17 mouse cellular contexts compared by ENCODE assay signal in genomic region chr13:83074219-83074965, GRCm38 (mm10).
DNase-seq lines count a peak whose midpoint lies in the region; ATAC-seq and TF ChIP-seq lines count a peak whose summit lies in the region.
"Had no signal": no experiment of that assay in that cellular context is flagged by ENCODE, and none has a peak within 500 bp of the region (broad histone marks: within the 10 kb centered on the region; RNA-seq: fewer than 3 reads in every experiment).

No protein-coding gene starts in this region.

- no peaks in the 10 kb centered on the region for H3K36me3 ChIP-seq in liver, postnatal 0 days (replicated peaks; ENCODE audit: insufficient read depth, low read length)
- H3K36me3 ChIP-seq: embryonic facial prominence, embryonic 15.5 days; stomach, embryonic 15.5 days had no signal

- ATAC-seq in liver, postnatal 0 days, result peak; percentile 54
- ATAC-seq: forebrain, embryonic 14.5 days; midbrain, embryonic 16.5 days had no signal

- no peaks in the 10 kb centered on the region for H3K27me3 ChIP-seq in liver, postnatal 0 days (ENCODE audit: insufficient read depth, low read length)
- H3K27me3 ChIP-seq: embryonic facial prominence, embryonic 15.5 days; stomach, embryonic 15.5 days had no signal

- no peak overlapping the region for H3K27ac ChIP-seq in liver, postnatal 0 days (ENCODE audit: low read depth)
- H3K27ac ChIP-seq: embryonic facial prominence, embryonic 15.5 days; kidney, postnatal 0 days; stomach, embryonic 15.5 days had no signal

- no peak for TF ChIP-seq CTCF in liver, postnatal 0 days (IDR thresholded peaks at IDR 0.05; ENCODE audit: low read depth)

- H3K4me3 ChIP-seq in liver, postnatal 0 days (ENCODE audit: low read depth, low read length), result no peak overlapping the region
- H3K4me3 ChIP-seq: embryonic facial prominence, embryonic 15.5 days; stomach, embryonic 15.5 days had no signal

- no peaks in the 10 kb centered on the region for H3K4me1 ChIP-seq in liver, postnatal 0 days (ENCODE audit: insufficient read depth)
- H3K4me1 ChIP-seq: embryonic facial prominence, embryonic 15.5 days; stomach, embryonic 15.5 days had no signal

- no peak overlapping the region for H3K9ac ChIP-seq in liver, postnatal 0 days (replicated peaks)
- H3K9ac ChIP-seq: embryonic facial prominence, embryonic 15.5 days; stomach, embryonic 15.5 days had no signal

- peak; percentile 45 for DNase-seq in layer of hippocampus, adult 9-11 months
- no peak for DNase-seq in layer of hippocampus, adult 8-10 months (ENCODE audit: low spot score in 2 of 2)
- peak; percentile 97 for DNase-seq in 416B (ENCODE audit: low read depth)
- peak; percentile 62 for DNase-seq in MEL-GATA-1-ER (ENCODE audit: extremely low read depth, low read depth)
- DNase-seq in liver, postnatal 0 days, result no peak
- DNase-seq in urinary bladder, postnatal 10 days (ENCODE audit: low spot score), result no peak
- DNase-seq in cerebellum, adult 18-20 months, result no peak
- DNase-seq in left cerebral cortex, adult 11 months (ENCODE audit: low spot score), result no peak
- DNase-seq: adrenal gland, adult 8-10 months; gastrocnemius, postnatal 10 days; layer of hippocampus, postnatal 36 days; thymus, postnatal 36 days had no signal

- no peak overlapping the region for H3K4me2 ChIP-seq in liver, postnatal 0 days (ENCODE audit: low read depth, low read length)
- H3K4me2 ChIP-seq: embryonic facial prominence, embryonic 15.5 days; stomach, embryonic 15.5 days had no signal

- TF ChIP-seq EP300 in liver, postnatal 0 days (IDR thresholded peaks at IDR 0.05; ENCODE audit: low read depth), result no peak

- WGBS in liver, postnatal 0 days (ENCODE audit: insufficient replicate concordance), result 50% methylated on average over 6 of the region's 6 CpGs

- H3K9me3 ChIP-seq in liver, postnatal 0 days (ENCODE audit: low read length), result no peaks in the 10 kb centered on the region
- H3K9me3 ChIP-seq: embryonic facial prominence, embryonic 15.5 days; stomach, embryonic 15.5 days had no signal

Comparison
In these comparisons a context has a peak if more than half of its experiments do, and no peak if none do; other contexts are left out.
1. DNase-seq: peak in layer of hippocampus, adult 9-11 months (single experiment), 416B (single experiment) and MEL-GATA-1-ER (single experiment); none in layer of hippocampus, adult 8-10 months (0 of 2), liver, postnatal 0 days (single experiment), urinary bladder, postnatal 10 days (single experiment), cerebellum, adult 18-20 months (0 of 2) and left cerebral cortex, adult 11 months (single experiment).